Mouse (Mus musculus) embryonic facial prominence, embryonic 10.5 days (tissue): Measurements from ENCODE around the gene Gm13285. TPM values are rescaled to one million over a fixed set of nuclear protein-coding genes. Genes with fewer than 3 reads are reported as not detected.
A peak's percentile ranks its signal among the peaks of the same experiment; 100 is the strongest.
"Not testable (repeated sequence)": the region's sequence is repeated elsewhere in the genome, so short reads cannot be mapped to it uniquely, and the experiment has no call there.

ENCODE experiments used
- DNase-seq: peaks from one replicate; pipeline ENCODE4 v3.0.0-alpha.2; 2017; ENCODE audit warnings: low spot score
- H3K27ac ChIP-seq: fragments of 300-500 bp; sonication (generic); replicated peaks from 2 replicates; pipeline ENCODE4 v1.5.1; 2016; ENCODE audit warnings: mild to moderate bottlenecking
- H3K27me3 ChIP-seq: fragments of 300-500 bp; sonication (generic); replicated peaks from 2 replicates; pipeline ENCODE4 v1.6.1; 2016; ENCODE audit warnings: low read depth, mild to moderate bottlenecking; ENCODE audit not compliant: poor library complexity, severe bottlenecking
- H3K36me3 ChIP-seq: fragments of 300-500 bp; sonication (generic); replicated peaks from 2 replicates; pipeline ENCODE4 v1.6.1; 2016; ENCODE audit warnings: mild to moderate bottlenecking, moderate library complexity
- H3K4me1 ChIP-seq: fragments of 300-500 bp; sonication (generic); 2 replicates; pipeline ENCODE4 v1.6.1; 2016
- H3K4me3 ChIP-seq: fragments of 300-500 bp; sonication (generic); 2 replicates; pipeline ENCODE4 v1.5.1; 2016; ENCODE audit warnings: mild to moderate bottlenecking, moderate library complexity
- H3K9me3 ChIP-seq: fragments of 300-500 bp; sonication (generic); 2 replicates; pipeline ENCODE4 v1.6.1; 2016; ENCODE audit warnings: mild to moderate bottlenecking
- WGBS: fragments of 180-500 bp; shearing (Covaris S2); methylation state at CpG from one replicate; pipeline ENCODE4 v1.1.7; 2016; 5-methylcytosine and 5-hydroxymethylcytosine counted together
- polyA plus RNA-seq: library from polyadenylated mRNA; unstranded; fragments of >200 nt; fragmentation: Nextera tagmentation; extraction: Ambion mirVana; gene quantifications from 2 replicates; pipeline ENCODE4 v1.2.1, GENCODE M21; 2016

Gene Gm13285
- polyA plus RNA-seq, 1 experiment from 2014 or later = 0.35 TPM

DNA sequence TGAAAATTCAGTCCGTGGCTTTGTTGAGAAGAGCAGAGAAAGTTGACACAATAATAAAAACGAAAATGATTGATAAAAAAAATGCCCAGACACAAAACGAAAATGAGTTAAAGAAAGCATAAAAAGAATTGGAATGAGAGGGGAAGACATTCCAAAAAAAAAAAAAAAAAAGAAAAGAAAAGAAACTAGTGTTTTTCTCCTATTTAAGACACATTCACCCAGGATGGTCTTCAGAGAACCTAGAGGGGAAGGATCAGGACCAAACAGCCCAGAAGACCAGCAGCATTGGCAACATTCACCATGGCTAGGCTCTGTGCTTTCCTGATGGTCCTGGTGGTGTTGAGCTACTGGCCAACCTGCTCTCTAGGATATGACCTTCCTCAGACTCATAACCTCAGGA lies 16.5 kb downstream of the Gm13285 start, which contains the start of gene Ifna7:
Gene Ifna7, plus strand, starts transcription at position 301 of the 400 bp plus-strand sequence.
- no peak within 1 kb of the TSS for H3K27ac ChIP-seq
- no peaks in the 10 kb centered on the region; the same call in 1 of the 2 replicates for H3K27me3 ChIP-seq
- DNase-seq = no peak
- H3K9me3 ChIP-seq = no peaks in the 10 kb centered on the region
- H3K4me3 ChIP-seq = no peak within 1 kb of the TSS
- 68% methylated on average over 3 of the region's 3 CpGs for WGBS
- no peaks in the 10 kb centered on the region for H3K36me3 ChIP-seq
- no peaks in the 10 kb centered on the region for H3K4me1 ChIP-seq

GRCm38 (mm10) chr4:88819659-88820058 lies 20.2 kb downstream of the Gm13285 start, which contains the start of gene Ifna11:
Gene Ifna11, plus strand, starts transcription at chr4:88819959.
- H3K36me3 ChIP-seq = no peaks in the 10 kb centered on the region
- H3K27me3 ChIP-seq = no peaks in the 10 kb centered on the region
- no peak within 1 kb of the TSS for H3K4me3 ChIP-seq
- 82% methylated on average over 1 of the region's 1 CpGs for WGBS
- no peak for DNase-seq
- no peaks in the 10 kb centered on the region for H3K9me3 ChIP-seq
- no peak within 1 kb of the TSS for H3K27ac ChIP-seq
- H3K4me1 ChIP-seq = no peaks in the 10 kb centered on the region

GRCm38 (mm10) chr4:88822995-88823394 lies 23.5 kb downstream of the Gm13285 start:
- no peak for DNase-seq
- Histone ChIP-seq H3K4me1 (no peaks in the 10 kb centered on the region), H3K36me3 (no peaks in the 10 kb centered on the region), H3K4me3 (no peak overlapping the region), H3K27me3 (no peaks in the 10 kb centered on the region), H3K27ac (no peak overlapping the region), H3K9me3 (no peaks in the 10 kb centered on the region)
- WGBS = 27% methylated on average over 4 of the region's 4 CpGs

GRCm38 (mm10) chr4:88827116-88827515 lies 27.7 kb downstream of the Gm13285 start, which contains the start of gene Ifna6:
Gene Ifna6, plus strand, starts transcription at chr4:88827416.
- not testable (repeated sequence) for H3K36me3 ChIP-seq, H3K27me3 ChIP-seq, H3K4me3 ChIP-seq, DNase-seq, H3K27ac ChIP-seq, H3K4me1 ChIP-seq, H3K9me3 ChIP-seq

DNA sequence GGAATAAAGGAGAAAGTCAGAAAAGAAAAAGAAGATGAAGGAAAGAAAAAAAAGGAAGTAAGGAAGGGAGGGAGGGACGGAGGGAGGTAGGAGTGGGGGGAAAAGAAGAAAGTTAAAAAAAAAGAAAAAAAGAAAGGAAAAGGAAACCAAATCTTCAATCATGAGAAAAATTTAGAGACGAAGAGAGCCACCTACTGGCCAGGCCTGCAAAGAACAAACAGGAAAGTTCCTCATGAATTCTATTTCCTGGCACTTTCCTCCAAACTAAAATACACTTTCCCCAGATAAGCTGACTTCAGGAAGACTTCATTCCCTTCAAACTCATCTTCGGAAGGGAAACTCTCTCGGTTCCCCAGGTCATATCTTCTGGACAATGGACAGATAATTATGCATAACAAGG lies 31.1 kb downstream of the Gm13285 start:
- H3K36me3 ChIP-seq = no peaks in the 10 kb centered on the region
- peak; percentile 22 for DNase-seq
- WGBS = 31% methylated on average over 4 of the region's 4 CpGs
- no peaks in the 10 kb centered on the region for H3K27me3 ChIP-seq
- H3K4me1 ChIP-seq = no peaks in the 10 kb centered on the region
- H3K27ac ChIP-seq = no peak overlapping the region
- no peak overlapping the region for H3K4me3 ChIP-seq
- H3K9me3 ChIP-seq = no peaks in the 10 kb centered on the region

GRCm38 (mm10) chr4:88835225-88835624 lies 35.8 kb downstream of the Gm13285 start, which contains the start of gene Ifna5:
Gene Ifna5, plus strand, starts transcription at chr4:88835525.
- H3K4me1 ChIP-seq = not testable (repeated sequence)
- 74% methylated on average over 1 of the region's 1 CpGs for WGBS

DNA sequence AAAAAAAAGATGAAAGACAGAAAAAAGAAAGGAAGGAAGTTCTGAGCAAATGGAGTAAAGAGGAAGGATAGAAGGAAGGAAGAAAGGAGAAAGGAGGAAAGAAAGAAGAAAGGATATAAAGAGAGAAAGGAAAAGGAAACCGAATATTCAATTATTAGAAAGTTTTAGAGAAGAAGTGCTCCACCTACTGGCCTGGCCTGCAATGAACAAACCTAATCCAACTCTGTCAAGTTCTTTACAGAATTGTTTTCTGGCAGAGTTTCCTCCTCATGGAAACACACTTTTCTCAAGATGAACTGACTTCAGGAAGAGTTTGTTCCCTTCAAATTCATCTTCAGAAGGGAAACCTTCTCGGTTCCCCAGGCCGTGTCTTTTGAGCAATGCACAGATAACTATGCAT lies 39.4 kb downstream of the Gm13285 start:
- Histone ChIP-seq H3K9me3 (no peaks in the 10 kb centered on the region), H3K27me3 (no peaks in the 10 kb centered on the region), H3K27ac (no peak overlapping the region), H3K4me1 (peaks cover 6% of the 10 kb centered on the region), H3K4me3 (no peak overlapping the region), H3K36me3 (no peaks in the 10 kb centered on the region)
- WGBS = 38% methylated on average over 3 of the region's 3 CpGs
- no peak for DNase-seq

More at GRCm38 (mm10) chr4:88835225-88835624, 35.8 kb downstream of the Gm13285 start, which contains the start of gene Ifna5:
- H3K4me3 ChIP-seq, H3K27me3 ChIP-seq, H3K36me3 ChIP-seq, DNase-seq, H3K9me3 ChIP-seq, H3K27ac ChIP-seq: not testable (repeated sequence)

- Histone ChIP-seq H3K27me3 (no peaks in the 10 kb centered on the region), H3K4me3 (no peak overlapping the region), H3K36me3 (no peaks in the 10 kb centered on the region), H3K27ac (no peak overlapping the region), H3K9me3 (no peaks in the 10 kb centered on the region), H3K4me1 (peaks cover 6% of the 10 kb centered on the region)
- 84% methylated on average over 3 of the region's 3 CpGs for WGBS
- DNase-seq = no peak
Observed at GRCm38 (mm10) chr4:88840058-88840457, 40.6 kb downstream of the Gm13285 start.

GRCm38 (mm10) chr4:88841438-88841911 lies 42.0 kb downstream of the Gm13285 start, which contains the start of gene Ifna4:
Gene Ifna4, plus strand, starts transcription at chr4:88841861.
- Histone ChIP-seq H3K27me3 (no peaks in the 10 kb centered on the region), H3K4me1 (peaks cover 6% of the 10 kb centered on the region), H3K9me3 (no peaks in the 10 kb centered on the region), H3K4me3 (no peak within 1 kb of the TSS), H3K27ac (no peak within 1 kb of the TSS), H3K36me3 (no peaks in the 10 kb centered on the region)
- DNase-seq = no peak
- 40% methylated on average over 2 of the region's 2 CpGs for WGBS

DNA sequence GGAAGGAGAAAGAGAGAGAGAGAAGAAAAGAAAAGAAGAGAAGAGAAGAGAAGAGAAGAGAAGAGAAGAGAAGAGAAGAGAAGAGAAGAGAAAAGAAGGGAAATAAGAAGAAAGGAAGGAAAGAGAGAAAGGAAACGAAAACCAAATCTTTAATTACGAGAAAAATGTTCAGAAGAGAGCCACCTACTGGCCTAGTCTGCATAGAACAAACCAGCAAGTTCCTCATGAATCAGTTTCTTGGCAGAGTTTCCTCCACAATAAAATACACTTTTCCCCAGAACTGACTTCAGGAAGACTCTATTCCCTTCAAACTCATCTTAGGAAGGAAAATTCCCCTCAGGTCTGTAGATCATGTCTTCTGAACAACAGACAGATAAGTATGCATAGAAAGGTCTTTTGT lies 45.9 kb downstream of the Gm13285 start:
- peaks cover 6% of the 10 kb centered on the region for H3K4me1 ChIP-seq
- 54% methylated on average over 2 of the region's 2 CpGs for whole genome bisulfite sequencing
- DNase-seq = no peak
- no peak overlapping the region for H3K4me3 ChIP-seq
- no peaks in the 10 kb centered on the region for H3K27me3 ChIP-seq
- H3K27ac ChIP-seq = no peak overlapping the region
- H3K36me3 ChIP-seq = no peaks in the 10 kb centered on the region
- H3K9me3 ChIP-seq = no peaks in the 10 kb centered on the region

GRCm38 (mm10) chr4:88849698-88850097 lies 50.2 kb downstream of the Gm13285 start, which contains the start of gene Ifna1:
Gene Ifna1, plus strand, starts transcription at chr4:88850087.
- no peak for DNase-seq
- Histone ChIP-seq H3K36me3 (no peaks in the 10 kb centered on the region), H3K9me3 (no peaks in the 10 kb centered on the region), H3K27ac (no peak within 1 kb of the TSS), H3K27me3 (no peaks in the 10 kb centered on the region), H3K4me1 (0 out of 2 replicates have a peak, but pooled peaks cover 3% of the 10 kb centered on the region), H3K4me3 (no peak within 1 kb of the TSS)
- WGBS = 78% methylated on average over 1 of the region's 1 CpGs
